Mouse (Mus musculus) bone marrow, adult 2 months (tissue): ENCODE measurements around the gene Fxyd1. TPM values are rescaled to one million over a fixed set of nuclear protein-coding genes. Genes with fewer than 3 reads are reported as not detected.

Experiments
- H3K27ac ChIP-seq: fragments of 200-500 bp; 2 replicates; pipeline ENCODE4 v1.5.1; 2012; ENCODE audit warnings: low read depth, mild to moderate bottlenecking, control low read depth, inconsistent platforms, low read length; ENCODE audit not compliant: control insufficient read depth, poor library complexity, insufficient read depth
- H3K4me1 ChIP-seq: fragments of 200-500 bp; 2 replicates; pipeline ENCODE4 v1.6.1; 2011; ENCODE audit warnings: low read length; ENCODE audit not compliant: control insufficient read depth, insufficient read depth
- H3K4me3 ChIP-seq: fragments of 200-500 bp; replicated peaks from 2 replicates; pipeline ENCODE3; 2011; ENCODE audit warnings: mild to moderate bottlenecking, low read depth, low read length, control low read depth; ENCODE audit not compliant: control insufficient read depth
- CTCF ChIP-seq: fragments of 200-500 bp; IDR thresholded peaks from 2 replicates; pipeline ENCODE4 v1.5.1; 2011; ENCODE audit warnings: low read length, control low read depth; ENCODE audit not compliant: control insufficient read depth, insufficient read depth
- POLR2A ChIP-seq: fragments of 200-500 bp; IDR thresholded peaks from 2 replicates; pipeline ENCODE4 v1.6.1; 2011; ENCODE audit warnings: low read depth, mild to moderate bottlenecking, control low read depth, low read length, borderline replicate concordance; ENCODE audit not compliant: control insufficient read depth
- WGBS: fragments of 180-500 bp; shearing (Covaris S2); methylation state at CpG from one replicate; pipeline ENCODE4 v1.1.7; 2018; 5-methylcytosine and 5-hydroxymethylcytosine counted together
- polyA plus RNA-seq: library from polyadenylated mRNA; stranded (reverse); fragments of >200 nt; gene quantifications from 2 replicates; pipeline ENCODE4 v1.2.4, GENCODE M21; 2011; ENCODE audit warnings: low replicate concordance; ENCODE audit not compliant: missing spikeins, insufficient read depth, insufficient read length

The Fxyd1 gene
- polyA plus RNA-seq, 1 experiment = 16.2 TPM

GRCm38 (mm10) chr7:31007775-31008174 lies 49.2 kb downstream of the Fxyd1 start:
- Histone ChIP-seq H3K4me3 (no peak overlapping the region), H3K27ac (peak overlapping the region; percentile 41; the same call in 1 of the 2 replicates), H3K4me1 (peaks cover 5% of the 10 kb centered on the region; the same call in 1 of the 2 replicates)
- TF ChIP-seq CTCF = no peak
- TF ChIP-seq POLR2A = no peak
- WGBS = 18% methylated on average over 1 of the region's 1 CpGs

DNA sequence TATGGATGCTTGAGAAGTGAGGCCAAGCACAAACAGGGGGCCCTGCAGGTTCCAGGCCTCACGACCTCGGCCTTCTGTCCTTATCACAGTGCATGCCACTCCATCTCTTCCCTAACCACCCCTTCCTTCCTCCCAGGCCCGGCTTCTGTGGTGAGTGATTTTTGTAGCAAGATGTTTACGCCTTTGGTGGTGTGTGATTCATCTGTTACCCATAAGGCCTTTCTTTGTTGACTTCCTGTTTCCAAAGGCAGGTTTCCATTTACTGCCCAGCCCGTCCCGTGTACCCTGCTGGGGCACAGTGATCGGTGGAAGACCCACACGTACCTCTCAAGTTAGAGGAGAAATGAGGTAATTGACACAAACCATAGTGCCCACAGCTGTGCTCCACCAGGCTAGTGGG lies 54.3 kb downstream of the Fxyd1 start:
- 2% methylated on average over 8 of the region's 8 CpGs for WGBS
- peak overlapping the region; percentile 91 for H3K27ac ChIP-seq
- H3K4me1 ChIP-seq = peaks cover 13% of the 10 kb centered on the region
- peak overlapping the region; percentile 18 for H3K4me3 ChIP-seq
- TF ChIP-seq CTCF (no peak), POLR2A (no peak)

Other genes with a start within 250 kb of the Fxyd1 start
- 3.6 and 18.3 TPM in 2 replicates for gene Ffar2, start 233.4 kb downstream of the Fxyd1 start, polyA plus RNA-seq
- gene Ffar3, start 201.0 kb downstream of the Fxyd1 start, polyA plus RNA-seq = not detected in 2 replicates
- 2.1 and 4.9 TPM in 2 replicates for gene Ffar1, start 195.6 kb downstream of the Fxyd1 start, polyA plus RNA-seq
- 24.0 and 59.4 TPM in 2 replicates for gene Cd22, start 176.9 kb downstream of the Fxyd1 start, polyA plus RNA-seq
- 1.1 and 7.2 TPM in 2 replicates for gene Mag, start 142.3 kb downstream of the Fxyd1 start, polyA plus RNA-seq
- not detected in 2 replicates for gene Hamp2, start 132.5 kb downstream of the Fxyd1 start, polyA plus RNA-seq
- 9.2 and 42.2 TPM in 2 replicates for gene Hamp, start 113.2 kb downstream of the Fxyd1 start, polyA plus RNA-seq
- 88.9 and 89.6 TPM in 2 replicates for gene Usf2, start 100.4 kb downstream of the Fxyd1 start, polyA plus RNA-seq
- gene Lsr, start 83.7 kb downstream of the Fxyd1 start, polyA plus RNA-seq = 0.81 and 4.2 TPM in 2 replicates
- 0.75 TPM in 1 of 2 replicates, not detected in the other for gene Fam187b, start 83.4 kb downstream of the Fxyd1 start, polyA plus RNA-seq
- 85.0 and 239 TPM in 2 replicates for gene Fxyd5, start 14.7 kb downstream of the Fxyd1 start, polyA plus RNA-seq
- gene Fxyd7, start 5.7 kb downstream of the Fxyd1 start, polyA plus RNA-seq = not detected in 2 replicates
- gene Lgi4, start 2.1 kb upstream of the Fxyd1 start, polyA plus RNA-seq = 0.23 and 2.3 TPM in 2 replicates
- not detected in 2 replicates for gene Fxyd3, start 19.5 kb upstream of the Fxyd1 start, polyA plus RNA-seq
- gene Hpn, start 58.1 kb upstream of the Fxyd1 start, polyA plus RNA-seq = 38.2 and 59.6 TPM in 2 replicates
- gene Scn1b, start 69.8 kb upstream of the Fxyd1 start, polyA plus RNA-seq = 4.3 and 6.2 TPM in 2 replicates
- 73.7 and 144 TPM in 2 replicates for gene Gramd1a, start 98.7 kb upstream of the Fxyd1 start, polyA plus RNA-seq
- not detected in 2 replicates for gene Scgb2b2, start 233.3 kb upstream of the Fxyd1 start, polyA plus RNA-seq
- not detected in 2 replicates for gene Scgb1b2, start 234.6 kb upstream of the Fxyd1 start, polyA plus RNA-seq